ENCODE assay signal across 31 mouse cellular contexts in the genomic region with DNA sequence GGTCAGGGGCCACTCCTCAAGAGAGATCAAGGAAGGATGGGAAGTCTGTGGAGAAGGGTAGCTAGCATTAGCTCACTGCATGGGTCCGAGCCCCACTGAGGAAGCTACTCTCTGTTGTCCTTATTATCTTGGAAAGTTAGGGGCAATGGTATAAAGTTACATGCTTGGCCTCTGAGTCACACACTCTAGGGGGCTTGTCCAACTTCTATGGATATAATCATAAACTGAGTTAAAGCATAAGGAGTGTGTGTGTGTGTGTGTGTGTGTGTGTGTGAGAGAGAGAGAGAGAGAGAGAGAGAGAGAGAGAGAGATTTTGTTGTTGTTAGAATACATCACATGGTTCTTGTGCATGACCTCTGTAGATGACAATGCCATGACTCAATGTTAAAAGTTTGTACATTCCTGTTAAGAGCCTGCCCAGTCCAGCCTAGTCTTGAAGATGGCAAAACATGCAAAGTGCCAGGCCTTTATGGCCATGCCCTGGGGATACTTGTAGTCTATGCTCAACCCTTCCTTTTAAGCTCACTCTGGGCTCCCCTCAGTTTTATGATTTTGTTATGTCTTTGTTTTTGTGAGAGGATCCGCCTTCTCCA. TPM values are rescaled to one million over a fixed set of nuclear protein-coding genes. Genes with fewer than 3 reads are reported as not detected.
DNase-seq lines count a peak whose midpoint lies in the region; ATAC-seq lines count a peak whose summit lies in the region.
"Had no signal": no experiment of that assay in that cellular context is flagged by ENCODE, and none has a peak within 500 bp of the region (broad histone marks: within the 10 kb centered on the region; RNA-seq: fewer than 3 reads in every experiment).

No protein-coding gene starts in this region.

- no peak for DNase-seq in forebrain, embryonic 10.5 days (ENCODE audit: extremely low spot score, low spot score)
- peak; percentile 69 for DNase-seq in urinary bladder, postnatal 14 days (ENCODE audit: low spot score)
- DNase-seq in urinary bladder, postnatal 25 days (ENCODE audit: low spot score): no peak
- DNase-seq in fibroblast of lung, adult 2 months (ENCODE audit: low read depth): peak; percentile 19
- no peak for DNase-seq in testis, postnatal 14 days (ENCODE audit: low spot score)
- DNase-seq in right cerebral cortex, postnatal 25 days: no peak
- DNase-seq: adrenal gland, adult 8-10 months; cerebellum, adult 8-10 months; cerebellum, postnatal 25 days; forebrain, postnatal 0 days; heart, postnatal 36 days; kidney, postnatal 36 days; liver, postnatal 0 days; thymus, postnatal 4 days had no signal

- H3K4me3 ChIP-seq in forebrain, embryonic 10.5 days: no peak overlapping the region
- H3K4me3 ChIP-seq in forebrain, embryonic 16.5 days (replicated peaks; ENCODE audit: low read length): no peak overlapping the region
- H3K4me3 ChIP-seq: embryonic facial prominence, embryonic 10.5 days; embryonic facial prominence, embryonic 15.5 days; heart, embryonic 15.5 days; hindbrain, embryonic 12.5 days; kidney, embryonic 15.5 days; layer of hippocampus, adult 2 months; limb, embryonic 13.5 days; midbrain, embryonic 15.5 days had no signal

- no peaks in the 10 kb centered on the region for H3K27me3 ChIP-seq in forebrain, embryonic 10.5 days (ENCODE audit: poor library complexity, severe bottlenecking)
- H3K27me3 ChIP-seq in forebrain, embryonic 16.5 days (replicated peaks; ENCODE audit: control insufficient read depth, insufficient read depth, low read length): no peaks in the 10 kb centered on the region
- H3K27me3 ChIP-seq: embryonic facial prominence, embryonic 15.5 days; heart, embryonic 15.5 days; hindbrain, embryonic 12.5 days; kidney, embryonic 15.5 days; limb, embryonic 13.5 days; midbrain, embryonic 15.5 days had no signal

- H3K4me2 ChIP-seq in forebrain, embryonic 16.5 days (ENCODE audit: low read length): no peak overlapping the region
- H3K4me2 ChIP-seq: embryonic facial prominence, embryonic 15.5 days; heart, embryonic 15.5 days; hindbrain, embryonic 12.5 days; kidney, embryonic 15.5 days; limb, embryonic 13.5 days; liver, embryonic 11.5 days; midbrain, embryonic 15.5 days had no signal

- H3K4me1 ChIP-seq in forebrain, embryonic 10.5 days: peaks cover 7% of the 10 kb centered on the region; the same call in 1 of the 2 replicates
- no peaks in the 10 kb centered on the region for H3K4me1 ChIP-seq in forebrain, embryonic 16.5 days (replicated peaks; ENCODE audit: control insufficient read depth, insufficient read depth, low read length)
- H3K4me1 ChIP-seq: heart, embryonic 15.5 days; hindbrain, embryonic 12.5 days; kidney, embryonic 15.5 days; limb, embryonic 13.5 days; midbrain, embryonic 15.5 days had no signal

- H3K36me3 ChIP-seq in forebrain, embryonic 10.5 days (replicated peaks): peaks cover 27% of the 10 kb centered on the region; the same call in 1 of the 2 replicates
- no peaks in the 10 kb centered on the region for H3K36me3 ChIP-seq in forebrain, embryonic 16.5 days (ENCODE audit: control insufficient read depth, insufficient read depth)
- H3K36me3 ChIP-seq: heart, embryonic 15.5 days; midbrain, embryonic 15.5 days had no signal

- H3K9me3 ChIP-seq in forebrain, embryonic 10.5 days: no peaks in the 10 kb centered on the region
- H3K9me3 ChIP-seq in forebrain, embryonic 16.5 days (ENCODE audit: control insufficient read depth, low read length): no peaks in the 10 kb centered on the region
- H3K9me3 ChIP-seq: embryonic facial prominence, embryonic 10.5 days; embryonic facial prominence, embryonic 15.5 days; heart, embryonic 15.5 days; hindbrain, embryonic 12.5 days; kidney, embryonic 15.5 days; limb, embryonic 13.5 days; midbrain, embryonic 15.5 days had no signal

- 90% methylated on average over 2 of the region's 2 CpGs for WGBS in forebrain, embryonic 10.5 days
- WGBS in forebrain, embryonic 16.5 days: 89% methylated on average over 2 of the region's 2 CpGs

- no peak for ATAC-seq in forebrain, embryonic 16.5 days
- ATAC-seq: CD4-positive, CD25-positive, alpha-beta regulatory T cell, adult 4 months; forebrain, postnatal 0 days; hindbrain, postnatal 0 days; intestine, embryonic 16.5 days; liver, postnatal 0 days; midbrain, embryonic 15.5 days had no signal

- peak overlapping the region; percentile 41; the same call in 1 of the 2 replicates for H3K27ac ChIP-seq in forebrain, embryonic 10.5 days
- no peak overlapping the region for H3K27ac ChIP-seq in forebrain, embryonic 16.5 days (ENCODE audit: low read length)
- H3K27ac ChIP-seq: embryonic facial prominence, embryonic 10.5 days; embryonic facial prominence, embryonic 15.5 days; heart, embryonic 15.5 days; hindbrain, embryonic 12.5 days; hindbrain, postnatal 0 days; kidney, embryonic 15.5 days; layer of hippocampus, adult 2 months; limb, embryonic 13.5 days; macrophage; midbrain, embryonic 15.5 days had no signal

- H3K9ac ChIP-seq in forebrain, embryonic 16.5 days (replicated peaks; ENCODE audit: low read depth, low read length): no peak overlapping the region
- H3K9ac ChIP-seq: embryonic facial prominence, embryonic 15.5 days; forebrain, postnatal 0 days; heart, embryonic 15.5 days; hindbrain, embryonic 12.5 days; kidney, embryonic 15.5 days; limb, embryonic 13.5 days; liver, postnatal 0 days; midbrain, embryonic 15.5 days had no signal

RNA-seq across cellular contexts. Expression of a gene that starts 14.3 kb away (rescaled TPM):
- 1.6 and 2.2 TPM in 2 replicates for polyA plus RNA-seq in forebrain, embryonic 10.5 days (2016; fragmentation: Nextera tagmentation; extraction: Ambion mirVana)
- 2.0 and 3.0 TPM in 2 replicates for polyA plus RNA-seq in forebrain, embryonic 16.5 days (2015; fragmentation: Nextera tagmentation; extraction: Ambion mirVana)
- polyA plus RNA-seq: CD4-positive, CD25-positive, alpha-beta regulatory T cell, adult 4 months; macrophage had no signal

RNA-seq across cellular contexts. Expression of a gene that starts 28.5 kb away (rescaled TPM):
- polyA plus RNA-seq in forebrain, embryonic 10.5 days (2016; fragmentation: Nextera tagmentation; extraction: Ambion mirVana): 20.9 and 22.8 TPM in 2 replicates
- 26.4 and 31.0 TPM in 2 replicates for polyA plus RNA-seq in forebrain, embryonic 16.5 days (2015; fragmentation: Nextera tagmentation; extraction: Ambion mirVana)

RNA-seq across cellular contexts. Expression of a gene that starts 45.1 kb away (rescaled TPM):
- polyA plus RNA-seq in forebrain, embryonic 10.5 days (2016; fragmentation: Nextera tagmentation; extraction: Ambion mirVana): 0.15 TPM in 1 of 2 replicates, not detected in the other
- 0.41 and 0.62 TPM in 2 replicates for polyA plus RNA-seq in forebrain, embryonic 16.5 days (2015; fragmentation: Nextera tagmentation; extraction: Ambion mirVana)
- polyA plus RNA-seq: CD4-positive, CD25-positive, alpha-beta regulatory T cell, adult 4 months; forebrain, embryonic 11.5 days; intestine, embryonic 16.5 days; liver, postnatal 0 days; macrophage; neural tube, embryonic 11.5 days; thymus, postnatal 0 days had no signal

RNA-seq across cellular contexts. Expression of a gene that starts 46.8 kb away (rescaled TPM):
- polyA plus RNA-seq in forebrain, embryonic 10.5 days (2016; fragmentation: Nextera tagmentation; extraction: Ambion mirVana): 1.5 and 1.6 TPM in 2 replicates
- 0.97 and 1.1 TPM in 2 replicates for polyA plus RNA-seq in forebrain, embryonic 16.5 days (2015; fragmentation: Nextera tagmentation; extraction: Ambion mirVana)

Comparison
In these comparisons a context has a peak if more than half of its experiments do, and no peak if none do; other contexts are left out.
1. DNase-seq: peak in urinary bladder, postnatal 14 days (single experiment) and fibroblast of lung, adult 2 months (single experiment); none in forebrain, embryonic 10.5 days (single experiment), urinary bladder, postnatal 25 days (single experiment), testis, postnatal 14 days (single experiment) and right cerebral cortex, postnatal 25 days (single experiment).